ENCODE assay signal across 8 mouse cellular contexts in genomic region chr7:30444154-30444970, GRCm38 (mm10). TPM values are rescaled to one million over a fixed set of nuclear protein-coding genes. Genes with fewer than 3 reads are reported as not detected.
DNase-seq lines count a peak whose midpoint lies in the region; ATAC-seq lines count a peak whose summit lies in the region.

No protein-coding gene starts in this region.

- H3K4me3 ChIP-seq in heart, embryonic 11.5 days (ENCODE audit: low read depth, low read length): peak overlapping the region; percentile 63
- H3K4me3 ChIP-seq in stomach, embryonic 14.5 days (ENCODE audit: low read depth, low read length): peak overlapping the region; percentile 57

- DNase-seq in heart, adult 9 months (ENCODE audit: low spot score in 2 of 2): no peak
- peak; percentile 68 for DNase-seq in cerebellum, adult 9-11 months
- peak; percentile 61 to 71 for DNase-seq in frontal cortex, postnatal 36 days (ENCODE audit: low spot score in 2 of 2)
- DNase-seq in layer of hippocampus, postnatal 10 days (ENCODE audit: low spot score in 2 of 2): peak; percentile 67 to 76
- peak; percentile 47 for DNase-seq in lung, postnatal 36 days
- no peak for DNase-seq in urinary bladder, postnatal 25 days (ENCODE audit: low spot score)

- H3K27ac ChIP-seq in heart, embryonic 11.5 days (ENCODE audit: low read depth, low read length): peak overlapping the region; percentile 10; the same call in 1 of the 2 replicates
- H3K27ac ChIP-seq in stomach, embryonic 14.5 days (ENCODE audit: low read length): no peak overlapping the region

- ATAC-seq in heart, embryonic 11.5 days (replicated peaks; ENCODE audit: insufficient number of reproducible peaks, low FRiP score, low TSS enrichment): 0 out of 2 replicates have a peak, but pooled peaks have one; percentile 11
- ATAC-seq in stomach, embryonic 14.5 days (ENCODE audit: insufficient number of reproducible peaks, insufficient read depth, low FRiP score, low read depth): peak; percentile 28; the same call in 1 of the 2 replicates

- peak overlapping the region; percentile 70 for H3K9ac ChIP-seq in heart, embryonic 11.5 days (ENCODE audit: low read depth, low read length)
- H3K9ac ChIP-seq in stomach, embryonic 14.5 days (replicated peaks; ENCODE audit: low read depth, low read length): peak overlapping the region; percentile 38; the same call in 1 of the 2 replicates

- no peaks in the 10 kb centered on the region for H3K36me3 ChIP-seq in heart, embryonic 11.5 days (ENCODE audit: control insufficient read depth, insufficient read depth, low read length)
- H3K36me3 ChIP-seq in stomach, embryonic 14.5 days (ENCODE audit: control insufficient read depth, insufficient read depth, low read length): no peaks in the 10 kb centered on the region

- H3K4me2 ChIP-seq in heart, embryonic 11.5 days: peak overlapping the region; percentile 84
- peak overlapping the region; percentile 87 for H3K4me2 ChIP-seq in stomach, embryonic 14.5 days (replicated peaks; ENCODE audit: low read depth, low read length)

- under 1% methylated on average over 38 of the region's 38 CpGs for WGBS in heart, embryonic 11.5 days (ENCODE audit: insufficient replicate concordance)
- WGBS in stomach, embryonic 14.5 days: under 1% methylated on average over 38 of the region's 38 CpGs

- peaks cover 6% of the 10 kb centered on the region for H3K4me1 ChIP-seq in heart, embryonic 11.5 days (ENCODE audit: control insufficient read depth, insufficient read depth, low read length)
- H3K4me1 ChIP-seq in stomach, embryonic 14.5 days (ENCODE audit: control insufficient read depth, insufficient read depth, low read length): peaks cover 7% of the 10 kb centered on the region; the same call in 1 of the 2 replicates

- peaks cover 52% of the 10 kb centered on the region for H3K27me3 ChIP-seq in heart, embryonic 11.5 days (ENCODE audit: control insufficient read depth, insufficient read depth, low read length)
- H3K27me3 ChIP-seq in stomach, embryonic 14.5 days (ENCODE audit: control insufficient read depth, insufficient read depth, low read length): no peaks in the 10 kb centered on the region

- H3K9me3 ChIP-seq in heart, embryonic 11.5 days (replicated peaks; ENCODE audit: control insufficient read depth, low read length): no peaks in the 10 kb centered on the region
- H3K9me3 ChIP-seq in stomach, embryonic 14.5 days (ENCODE audit: control insufficient read depth, low read depth, low read length): peaks cover 2% of the 10 kb centered on the region; the same call in 1 of the 2 replicates

RNA-seq across cellular contexts. Expression of gene Aplp1, which starts 1.0 kb away (rescaled TPM):
- 34.9 and 37.8 TPM in 2 replicates for polyA plus RNA-seq in heart, embryonic 11.5 days (2014; fragmentation: Nextera tagmentation; extraction: Ambion mirVana)
- 100 to 1,000 TPM; 831 to 849 TPM for total RNA-seq in layer of hippocampus, postnatal 10 days (2021)
- polyA plus RNA-seq in stomach, embryonic 14.5 days (2014; fragmentation: Nextera tagmentation; extraction: Ambion mirVana): 37.4 and 39.0 TPM in 2 replicates

RNA-seq across cellular contexts. Expression of gene Kirrel2, which starts 13.1 kb away (rescaled TPM):
- 1.5 and 3.7 TPM in 2 replicates for polyA plus RNA-seq in heart, embryonic 11.5 days (2014; fragmentation: Nextera tagmentation; extraction: Ambion mirVana)
- 1 to 10 TPM; 3.9 to 5.3 TPM for total RNA-seq in layer of hippocampus, postnatal 10 days (2021)
- 0.45 and 1.2 TPM in 2 replicates for polyA plus RNA-seq in stomach, embryonic 14.5 days (2014; fragmentation: Nextera tagmentation; extraction: Ambion mirVana)

RNA-seq across cellular contexts. Expression of gene Nphs1, which starts 13.8 kb away (rescaled TPM):
- 0.10 and 0.37 TPM in 2 replicates for polyA plus RNA-seq in heart, embryonic 11.5 days (2014; fragmentation: Nextera tagmentation; extraction: Ambion mirVana)
- total RNA-seq in layer of hippocampus, postnatal 10 days (2021): under 1 TPM; 0.55 to 0.62 TPM
- polyA plus RNA-seq in stomach, embryonic 14.5 days (2014; fragmentation: Nextera tagmentation; extraction: Ambion mirVana): 0.70 TPM in 1 of 2 replicates, not detected in the other

RNA-seq across cellular contexts. Expression of gene Nfkbid, which starts 22.8 kb away (rescaled TPM):
- polyA plus RNA-seq in heart, embryonic 11.5 days (2014; fragmentation: Nextera tagmentation; extraction: Ambion mirVana): 1.0 and 1.4 TPM in 2 replicates
- total RNA-seq in layer of hippocampus, postnatal 10 days (2021): 1 to 10 TPM; 2.2 to 3.0 TPM
- 2.0 and 2.7 TPM in 2 replicates for polyA plus RNA-seq in stomach, embryonic 14.5 days (2014; fragmentation: Nextera tagmentation; extraction: Ambion mirVana)

RNA-seq across cellular contexts. Expression of gene Hcst, which starts 24.7 kb away (rescaled TPM):
- polyA plus RNA-seq in heart, embryonic 11.5 days (2014; fragmentation: Nextera tagmentation; extraction: Ambion mirVana): 0.53 and 0.99 TPM in 2 replicates
- 1 to 10 TPM in 1 of 2 experiments, under 1 TPM in 1; 0.91 to 1.8 TPM for total RNA-seq in layer of hippocampus, postnatal 10 days (2021)
- polyA plus RNA-seq in stomach, embryonic 14.5 days (2014; fragmentation: Nextera tagmentation; extraction: Ambion mirVana): 1.1 TPM in 1 of 2 replicates, not detected in the other

Comparison
In these comparisons a context has a peak if more than half of its experiments do, and no peak if none do; other contexts are left out.
1. DNase-seq: peak in cerebellum, adult 9-11 months (single experiment), frontal cortex, postnatal 36 days (2 of 2), layer of hippocampus, postnatal 10 days (2 of 2) and lung, postnatal 36 days (single experiment); none in heart, adult 9 months (0 of 2) and urinary bladder, postnatal 25 days (single experiment).